Mouse (Mus musculus) heart, embryonic 10.5 days (tissue): ENCODE measurements around the gene Ift57. TPM values are rescaled to one million over a fixed set of nuclear protein-coding genes. Genes with fewer than 3 reads are reported as not detected.

Experiments used
- DNase-seq: peaks from one replicate; pipeline ENCODE4 v3.0.0-alpha.2; 2017; ENCODE audit warnings: low spot score
- H3K27ac ChIP-seq: fragments of 300-500 bp; sonication (generic); 2 replicates; pipeline ENCODE4 v1.5.1; 2016; ENCODE audit warnings: mild to moderate bottlenecking
- H3K27me3 ChIP-seq: fragments of 300-500 bp; sonication (generic); 2 replicates; pipeline ENCODE4 v1.6.1; 2016; ENCODE audit warnings: mild to moderate bottlenecking; ENCODE audit not compliant: poor library complexity, insufficient read depth, severe bottlenecking
- H3K36me3 ChIP-seq: fragments of 300-500 bp; sonication (generic); 2 replicates; pipeline ENCODE4 v1.6.1; 2016; ENCODE audit warnings: mild to moderate bottlenecking, moderate library complexity
- H3K4me1 ChIP-seq: fragments of 300-500 bp; sonication (generic); 2 replicates; pipeline ENCODE4 v1.6.1; 2016; ENCODE audit warnings: mild to moderate bottlenecking
- H3K4me3 ChIP-seq: fragments of 300-500 bp; sonication (generic); 2 replicates; pipeline ENCODE4 v1.5.1; 2016; ENCODE audit warnings: mild to moderate bottlenecking, moderate library complexity
- H3K9me3 ChIP-seq: fragments of 300-500 bp; sonication (generic); 2 replicates; pipeline ENCODE4 v1.6.1; 2016; ENCODE audit warnings: mild to moderate bottlenecking, moderate library complexity
- WGBS: fragments of 180-500 bp; shearing (Covaris S2); methylation state at CpG from one replicate; pipeline ENCODE4 v1.1.7; 2016; 5-methylcytosine and 5-hydroxymethylcytosine counted together
- polyA plus RNA-seq: library from polyadenylated mRNA; unstranded; fragments of >200 nt; fragmentation: Nextera tagmentation; extraction: Ambion mirVana; gene quantifications from 2 replicates; pipeline ENCODE4 v1.2.1, GENCODE M21; 2016

The Ift57 gene
- polyA plus RNA-seq, 1 experiment from 2014 or later: 21.6 TPM

DNA sequence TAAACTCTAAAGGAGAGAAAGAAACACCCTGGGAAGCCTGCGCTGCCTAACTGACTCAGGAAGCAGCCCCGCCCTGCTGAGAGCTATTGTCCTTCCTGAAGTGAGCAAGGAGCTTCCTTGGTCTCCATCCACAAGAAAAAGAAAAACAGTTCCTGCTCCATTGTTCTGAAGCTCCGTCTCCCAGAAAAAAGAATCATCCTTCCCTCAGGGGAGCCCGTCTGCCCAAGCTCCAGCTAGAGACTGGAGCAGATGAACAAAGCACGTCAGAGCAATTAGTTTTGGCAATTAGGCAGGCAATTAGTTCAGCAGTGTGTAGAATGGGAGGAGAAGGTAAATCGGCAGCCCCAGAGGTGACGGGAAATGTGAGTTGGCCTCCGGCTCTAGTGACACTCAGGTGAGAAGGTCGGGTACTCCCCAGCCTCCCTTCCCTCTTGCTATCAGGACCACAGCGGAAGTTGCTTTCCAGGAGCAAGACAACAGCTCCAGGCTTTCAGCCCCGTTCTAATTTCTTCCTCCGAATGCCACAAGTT, 105.0 kb downstream of the Ift57 start:
- no peaks in the 10 kb centered on the region for H3K27me3 ChIP-seq
- H3K4me3 ChIP-seq: peak overlapping the region; percentile 55
- peak overlapping the region; percentile 86 for H3K27ac ChIP-seq
- DNase-seq: no peak
- H3K9me3 ChIP-seq: no peaks in the 10 kb centered on the region
- H3K4me1 ChIP-seq: peaks cover 16% of the 10 kb centered on the region
- 2% methylated on average over 12 of the region's 12 CpGs for WGBS
- no peaks in the 10 kb centered on the region for H3K36me3 ChIP-seq

DNA sequence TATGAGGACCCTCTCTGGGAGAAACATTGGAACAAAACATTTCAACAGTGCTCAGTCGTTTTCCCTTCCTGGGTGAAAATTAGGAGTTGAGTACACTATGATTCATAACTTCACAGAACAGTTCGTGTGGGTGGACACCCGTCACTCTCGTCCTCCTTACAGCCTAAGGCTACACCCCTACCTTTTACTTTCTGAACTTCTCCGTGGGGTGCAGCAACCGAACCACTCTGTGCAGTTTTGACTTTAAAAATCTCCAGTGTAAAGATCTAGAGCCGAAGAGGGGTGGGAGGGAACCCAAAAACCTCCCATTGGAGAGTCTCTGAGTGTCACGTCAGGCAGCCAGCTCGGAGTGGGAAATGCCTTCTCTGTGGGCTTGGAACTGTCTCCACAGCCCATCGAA, 107.9 kb downstream of the Ift57 start:
- peaks cover 11% of the 10 kb centered on the region for H3K4me1 ChIP-seq
- no peak overlapping the region for H3K4me3 ChIP-seq
- H3K36me3 ChIP-seq: no peaks in the 10 kb centered on the region
- H3K9me3 ChIP-seq: no peaks in the 10 kb centered on the region
- H3K27ac ChIP-seq: no peak overlapping the region
- WGBS: 83% methylated on average over 10 of the region's 10 CpGs
- DNase-seq: no peak
- 0 out of 2 replicates have a peak, but pooled peaks cover 6% of the 10 kb centered on the region for H3K27me3 ChIP-seq

DNA sequence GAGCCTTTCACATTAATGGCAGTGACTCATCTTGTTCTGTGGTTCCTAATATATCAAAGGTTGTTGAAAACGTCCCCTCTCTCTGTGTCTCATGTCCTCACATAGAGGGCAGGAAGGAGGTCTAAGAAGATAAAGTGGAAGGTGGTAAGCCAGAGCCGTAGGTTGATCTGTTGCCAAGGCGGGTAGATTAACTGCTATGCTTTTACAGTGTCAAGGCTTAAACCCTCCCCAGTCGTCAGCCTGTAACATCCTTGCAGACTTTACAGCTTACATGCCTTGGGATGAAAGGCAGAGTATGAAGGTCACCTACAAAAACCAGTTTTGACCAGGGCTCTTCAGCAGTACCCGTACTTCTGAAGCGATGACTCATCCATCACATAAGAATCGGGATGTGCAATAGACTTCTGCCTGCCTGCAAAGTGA, 108.4 kb downstream of the Ift57 start:
- no peaks in the 10 kb centered on the region for H3K36me3 ChIP-seq
- no peaks in the 10 kb centered on the region for H3K9me3 ChIP-seq
- WGBS: 58% methylated on average over 7 of the region's 7 CpGs
- DNase-seq: no peak
- H3K4me1 ChIP-seq: peaks cover 11% of the 10 kb centered on the region
- no peak overlapping the region for H3K4me3 ChIP-seq
- H3K27me3 ChIP-seq: 0 out of 2 replicates have a peak, but pooled peaks cover 6% of the 10 kb centered on the region
- no peak overlapping the region for H3K27ac ChIP-seq

DNA sequence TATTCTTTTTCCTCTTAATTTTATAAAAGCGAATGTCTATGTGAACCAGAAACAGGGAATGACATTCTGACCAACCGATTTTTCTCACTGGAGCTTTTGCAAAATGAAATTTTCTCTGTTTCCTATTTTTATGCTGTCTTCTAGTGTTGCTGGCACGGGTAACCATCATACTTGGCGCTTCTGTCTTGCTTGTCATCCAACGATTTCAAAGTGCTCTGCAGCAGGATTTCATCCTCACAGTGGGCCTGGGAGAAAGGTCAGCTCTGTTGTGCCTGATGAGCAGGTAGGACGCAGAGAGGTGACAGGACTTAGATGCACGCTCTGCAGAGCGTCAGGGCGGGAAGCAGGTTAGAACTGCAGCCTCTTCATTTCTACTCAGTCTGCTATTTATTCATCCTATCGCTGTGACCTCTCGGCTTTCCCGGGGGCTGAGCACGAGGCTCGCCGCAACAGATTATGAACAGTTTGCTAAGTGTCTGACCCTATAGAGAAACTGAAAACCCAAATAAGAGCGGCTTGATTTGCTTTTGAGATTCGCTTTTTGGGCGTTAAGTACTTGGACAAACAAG, 108.9 kb downstream of the Ift57 start:
- DNase-seq: no peak
- Histone ChIP-seq H3K36me3 (no peaks in the 10 kb centered on the region), H3K9me3 (no peaks in the 10 kb centered on the region), H3K4me1 (peaks cover 11% of the 10 kb centered on the region), H3K27me3 (0 out of 2 replicates have a peak, but pooled peaks cover 6% of the 10 kb centered on the region), H3K4me3 (no peak overlapping the region), H3K27ac (no peak overlapping the region)
- WGBS: 79% methylated on average over 18 of the region's 18 CpGs

DNA sequence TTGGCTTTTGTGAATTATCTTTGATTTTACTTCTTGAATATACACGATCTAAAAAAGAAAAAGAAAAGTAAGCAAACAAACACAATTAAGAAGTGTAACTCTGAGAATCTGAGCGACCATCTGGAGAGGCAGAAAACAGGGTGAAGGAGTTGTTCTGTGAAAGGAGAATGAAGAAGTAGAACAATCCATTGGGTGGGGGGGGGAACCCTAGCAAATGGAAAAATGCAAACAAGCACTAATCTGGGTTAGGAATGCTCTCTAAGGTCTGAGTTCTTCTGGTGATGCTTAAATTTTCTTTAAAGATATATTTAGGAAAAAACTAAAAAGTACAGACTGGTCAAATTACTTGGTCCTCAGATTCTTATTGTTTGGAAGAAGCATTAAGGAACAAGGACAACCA, 112.9 kb downstream of the Ift57 start:
- H3K9me3 ChIP-seq: no peaks in the 10 kb centered on the region
- H3K27me3 ChIP-seq: 0 out of 2 replicates have a peak, but pooled peaks cover 6% of the 10 kb centered on the region
- H3K36me3 ChIP-seq: no peaks in the 10 kb centered on the region
- peaks cover 3% of the 10 kb centered on the region; the same call in 1 of the 2 replicates for H3K4me1 ChIP-seq
- H3K4me3 ChIP-seq: no peak overlapping the region
- no peak for DNase-seq
- 77% methylated on average over 2 of the region's 2 CpGs for WGBS
- H3K27ac ChIP-seq: no peak overlapping the region

DNA sequence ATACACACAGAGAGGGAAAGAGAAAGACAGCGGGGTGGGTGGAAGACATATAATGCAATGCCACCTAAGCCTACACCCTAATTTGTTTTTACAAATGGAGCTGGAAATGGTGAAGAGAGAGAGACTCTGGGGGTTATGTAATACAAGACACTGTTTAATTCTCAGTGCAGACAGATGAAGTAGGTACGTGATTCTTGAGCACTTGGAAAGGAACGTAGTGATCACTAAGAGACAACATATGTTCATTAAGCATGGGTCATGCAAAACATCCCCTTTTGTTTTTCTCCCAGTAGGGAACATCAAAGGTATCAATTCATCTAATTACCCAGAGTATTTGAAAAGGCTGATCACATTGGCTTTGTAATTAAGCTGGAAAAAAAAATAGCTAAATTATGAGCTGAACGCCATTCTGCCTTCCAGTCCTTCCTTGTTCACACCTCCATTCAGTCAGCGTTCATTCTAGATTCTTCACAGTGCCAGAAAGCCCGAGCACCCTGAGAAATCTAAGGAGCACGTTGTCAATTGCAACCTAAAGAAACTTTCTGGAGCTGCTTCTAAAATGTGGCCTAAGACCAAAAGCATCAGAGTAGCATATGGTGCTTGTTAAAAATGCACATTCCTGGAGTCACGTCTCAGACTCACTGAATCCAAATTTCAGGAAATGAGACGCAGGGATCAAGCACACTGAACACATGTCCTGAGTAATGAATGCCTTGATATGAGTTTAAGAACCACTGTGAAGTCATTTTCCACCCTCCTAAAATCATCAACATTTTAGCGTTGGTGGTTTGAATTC, 114.0 kb downstream of the Ift57 start:
- Histone ChIP-seq H3K27me3 (0 out of 2 replicates have a peak, but pooled peaks cover 6% of the 10 kb centered on the region), H3K36me3 (no peaks in the 10 kb centered on the region), H3K4me1 (peaks cover 1% of the 10 kb centered on the region; the same call in 1 of the 2 replicates), H3K27ac (no peak overlapping the region), H3K9me3 (no peaks in the 10 kb centered on the region), H3K4me3 (no peak overlapping the region)
- WGBS: 79% methylated on average over 10 of the region's 10 CpGs
- no peak for DNase-seq

DNA sequence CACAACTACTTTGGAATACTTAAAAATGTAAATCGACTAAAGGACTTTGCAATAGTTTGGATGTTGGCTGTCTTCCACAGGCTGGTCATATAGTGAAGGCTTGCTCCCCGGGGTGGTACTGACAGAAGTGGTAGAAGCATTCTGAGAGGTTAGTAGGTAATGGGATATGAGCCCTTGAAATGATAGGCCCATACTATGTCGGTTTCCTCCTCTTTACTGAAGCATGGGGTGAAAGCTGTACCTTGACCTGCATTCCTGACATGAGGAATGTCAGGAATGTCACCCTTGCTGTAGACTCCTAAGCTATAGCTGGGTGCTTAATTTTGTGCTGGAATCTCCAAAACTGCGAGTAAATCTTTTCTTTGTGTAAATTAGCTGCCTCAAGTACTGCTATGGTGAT, 115.4 kb downstream of the Ift57 start:
- no peaks in the 10 kb centered on the region for H3K4me1 ChIP-seq
- no peak overlapping the region for H3K27ac ChIP-seq
- no peak for DNase-seq
- H3K9me3 ChIP-seq: no peaks in the 10 kb centered on the region
- 54% methylated on average over 4 of the region's 4 CpGs for WGBS
- 0 out of 2 replicates have a peak, but pooled peaks cover 6% of the 10 kb centered on the region for H3K27me3 ChIP-seq
- no peaks in the 10 kb centered on the region for H3K36me3 ChIP-seq
- H3K4me3 ChIP-seq: no peak overlapping the region

Other genes starting within 250 kb of the Ift57 start
- 49.0 and 50.3 TPM in 2 replicates for gene Cd47, start 101.3 kb downstream of the Ift57 start, polyA plus RNA-seq